Mouse (Mus musculus) thymus, adult 2 months (tissue): Measurements from ENCODE around the gene Mamstr.

Source experiments
- CTCF ChIP-seq: fragments of 200-500 bp; IDR thresholded peaks from 2 replicates; pipeline ENCODE4 v1.5.1; 2012; ENCODE audit warnings: mild to moderate bottlenecking, control low read depth, low read length, moderate library complexity, borderline replicate concordance; ENCODE audit not compliant: control insufficient read depth, poor library complexity, insufficient read depth; ENCODE audit errors: extremely low read depth
- POLR2A ChIP-seq: fragments of 200-500 bp; IDR thresholded peaks from 2 replicates; pipeline ENCODE4 v1.6.1; 2012; ENCODE audit warnings: mild to moderate bottlenecking, low read length, control low read depth, moderate library complexity; ENCODE audit not compliant: control insufficient read depth, poor library complexity, insufficient read depth; ENCODE audit errors: extremely low read depth

- TF ChIP-seq CTCF (no peak), POLR2A (no peak)
These were observed 15.1 kb upstream of the Mamstr start for GRCm38 (mm10) chr7:45624718-45625117.
